Mouse (Mus musculus) cerebellum, adult 11 months (tissue): ENCODE measurements at regions not wholly inside any gene's neighbourhood (a gene's known extent, or its start where the extent isn't known, plus 50 kb on each side); places are given as distances from the start of the nearest gene placed in this dataset.

Experiments used
- DNase-seq: peaks from one replicate; pipeline ENCODE4 v3.0.0; 2022

DNA sequence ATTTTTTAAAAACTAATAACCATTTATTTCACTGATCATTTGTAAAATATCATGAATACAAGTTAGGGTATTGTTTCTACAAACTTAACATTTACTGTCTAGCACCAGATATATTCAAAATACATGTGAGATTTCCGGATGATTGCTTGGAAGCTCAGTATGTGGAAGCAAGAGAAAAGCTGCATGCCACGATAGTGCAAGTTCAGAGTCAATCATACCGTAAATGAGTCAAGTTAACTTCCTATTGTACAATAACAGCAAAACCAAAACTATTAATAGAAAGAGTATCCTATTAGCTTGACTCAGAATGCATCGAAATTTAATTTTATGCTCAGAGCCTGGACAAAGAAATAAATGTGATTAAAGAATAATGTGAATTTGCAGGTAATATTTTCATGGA lies 1284.6 kb upstream of the Cited2 start:
- DNase-seq, result no peak

- no peak for DNase-seq
These were observed 1281.9 kb upstream of the Cited2 start for GRCm38 (mm10) chr10:16440932-16441640.

- no peak for DNase-seq
These were observed 1281.4 kb upstream of the Cited2 start for GRCm38 (mm10) chr10:16441661-16442072.

- no peak for DNase-seq
These were observed 1279.1 kb upstream of the Cited2 start for GRCm38 (mm10) chr10:16443901-16444300.

DNA sequence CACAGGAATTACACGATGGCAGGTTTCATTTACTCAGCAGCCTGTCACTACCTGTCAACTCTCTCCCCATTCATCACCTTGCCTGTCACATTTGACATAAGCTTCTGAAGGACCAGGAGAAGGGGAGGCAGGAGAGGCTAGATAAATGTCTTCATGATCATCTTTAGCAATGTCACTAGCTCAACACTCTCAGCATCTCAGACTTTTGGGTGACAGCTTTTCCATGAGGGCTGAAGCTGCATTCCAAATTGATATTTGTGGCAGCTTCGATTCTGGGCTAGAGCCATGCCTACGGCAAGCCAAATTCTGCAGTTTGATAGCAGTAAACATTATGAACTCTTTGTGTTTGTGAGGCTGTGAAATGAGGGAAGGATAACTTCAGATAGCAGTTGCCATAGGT lies 1255.1 kb upstream of the Cited2 start:
- no peak for DNase-seq

GRCm38 (mm10) chr10:16469711-16470110 lies 1253.3 kb upstream of the Cited2 start:
- no peak for DNase-seq

GRCm38 (mm10) chr10:16473952-16474521 lies 1249.0 kb upstream of the Cited2 start:
- DNase-seq, result no peak

DNA sequence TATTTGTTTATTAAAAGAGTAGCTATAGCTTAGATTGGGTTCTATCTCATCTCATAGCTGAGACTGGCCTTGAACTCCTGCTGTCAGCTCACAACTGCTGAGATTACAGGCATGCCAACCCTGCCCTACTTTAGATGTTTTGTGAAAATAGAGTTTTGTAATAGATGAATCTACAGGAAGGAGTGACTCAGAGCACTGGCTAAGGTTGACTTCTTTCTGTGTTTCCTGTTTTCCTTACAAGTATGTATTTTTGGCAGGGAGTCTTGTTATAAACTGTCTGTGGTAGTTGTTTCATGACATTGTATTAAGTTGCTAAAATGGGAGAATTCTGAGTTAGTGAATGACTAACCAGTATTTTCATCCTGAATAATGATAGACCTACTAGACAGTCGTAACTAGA lies 1224.4 kb upstream of the Cited2 start:
- DNase-seq, result no peak

GRCm38 (mm10) chr10:16507681-16508080 lies 1215.3 kb upstream of the Cited2 start:
- no peak for DNase-seq

GRCm38 (mm10) chr10:16508161-16508560 lies 1214.9 kb upstream of the Cited2 start:
- DNase-seq, result no peak

DNA sequence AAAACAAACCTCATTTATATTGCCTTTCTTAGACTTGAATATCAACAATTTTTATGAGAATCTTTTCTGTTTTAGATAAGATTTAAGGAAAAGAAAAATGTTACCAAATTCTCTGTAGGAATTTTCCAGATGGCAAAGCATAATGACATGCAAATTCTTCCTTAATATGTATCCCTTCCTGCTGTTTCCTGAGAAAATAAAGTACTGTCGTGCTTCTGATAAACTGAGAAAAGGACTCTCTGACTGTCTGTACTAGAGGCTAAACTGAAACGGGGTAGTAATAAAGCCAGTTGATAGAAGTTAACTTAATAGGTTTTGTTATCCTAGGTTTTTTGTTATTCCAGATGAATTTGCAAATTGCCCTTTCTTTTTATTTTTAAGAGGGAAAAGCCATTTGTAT lies 1208.4 kb upstream of the Cited2 start:
- DNase-seq, result no peak

DNA sequence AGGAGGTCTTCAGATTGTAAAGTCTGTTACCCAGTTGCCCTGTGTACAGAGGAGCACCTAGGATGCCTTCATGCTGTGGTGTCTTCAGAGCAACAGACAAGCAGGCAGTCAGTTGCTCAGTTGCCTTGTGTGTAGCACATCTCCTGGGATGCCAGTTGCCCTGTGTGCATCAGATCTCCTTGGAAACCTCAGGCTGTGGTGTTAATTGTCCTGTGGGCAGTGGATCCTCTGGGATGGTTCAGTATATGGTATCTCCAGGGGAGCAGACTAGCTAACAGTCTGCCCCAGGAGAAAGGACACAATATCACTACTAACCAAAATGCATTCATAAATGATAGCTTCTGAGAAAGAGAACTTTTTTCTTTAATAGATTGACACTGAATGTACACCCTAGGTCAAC lies 1201.1 kb upstream of the Cited2 start:
- DNase-seq, result no peak

DNA sequence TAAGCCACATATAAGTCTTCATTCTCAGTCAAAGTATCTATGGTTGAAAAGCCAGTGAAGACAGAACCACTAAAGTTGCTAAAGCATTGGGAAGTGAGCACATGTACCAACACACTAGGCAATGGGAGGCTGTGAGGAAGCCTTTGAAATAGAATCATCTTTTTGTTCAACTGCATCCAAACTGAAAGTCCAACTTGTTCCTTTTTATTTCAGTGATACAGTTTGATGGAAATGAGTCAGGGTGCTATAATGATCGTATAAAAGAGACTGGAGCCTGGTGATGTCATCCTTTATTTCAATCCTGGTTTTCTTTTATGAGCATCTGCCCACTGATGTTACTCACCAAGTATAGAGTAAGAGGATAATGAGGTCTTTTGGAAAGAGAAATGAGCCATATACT lies 1198.9 kb upstream of the Cited2 start:
- no peak for DNase-seq

DNA sequence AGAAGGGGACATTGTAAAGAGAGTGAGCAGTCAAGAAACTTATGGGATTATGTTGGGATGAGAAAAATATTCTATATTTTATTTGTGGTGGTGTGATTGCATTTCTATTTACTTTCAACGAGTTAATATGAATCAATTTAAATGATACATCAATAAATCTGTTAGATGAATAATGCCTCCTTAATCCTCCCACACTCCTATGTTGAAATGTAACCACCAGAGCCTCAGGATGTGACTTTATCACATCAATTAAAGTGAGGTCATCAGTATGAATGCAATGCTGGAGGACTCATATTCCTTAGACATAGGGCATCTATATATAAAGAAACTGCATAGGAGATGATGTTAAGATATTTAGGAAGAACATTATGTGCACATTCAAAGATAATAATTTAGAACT lies 1195.3 kb upstream of the Cited2 start:
- no peak for DNase-seq

DNA sequence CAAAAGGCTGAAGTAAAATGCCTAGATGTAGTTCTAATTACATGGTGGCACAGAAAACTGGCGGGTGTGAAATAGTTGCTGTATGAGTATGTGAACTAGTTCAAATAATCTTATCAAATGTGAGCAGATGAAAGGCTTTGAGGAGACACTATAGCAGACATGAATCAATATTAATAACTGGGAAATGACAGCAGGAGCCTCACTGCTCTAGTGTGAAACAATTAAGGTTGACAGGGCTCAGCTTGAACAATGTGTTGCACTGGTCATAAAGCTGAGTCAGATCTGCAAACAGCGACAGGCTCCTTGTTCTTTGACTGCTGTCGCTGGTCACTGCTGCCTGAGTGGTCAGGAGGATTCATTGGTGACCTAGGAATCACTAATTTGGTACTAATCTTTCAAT lies 1185.4 kb upstream of the Cited2 start:
- no peak for DNase-seq

DNA sequence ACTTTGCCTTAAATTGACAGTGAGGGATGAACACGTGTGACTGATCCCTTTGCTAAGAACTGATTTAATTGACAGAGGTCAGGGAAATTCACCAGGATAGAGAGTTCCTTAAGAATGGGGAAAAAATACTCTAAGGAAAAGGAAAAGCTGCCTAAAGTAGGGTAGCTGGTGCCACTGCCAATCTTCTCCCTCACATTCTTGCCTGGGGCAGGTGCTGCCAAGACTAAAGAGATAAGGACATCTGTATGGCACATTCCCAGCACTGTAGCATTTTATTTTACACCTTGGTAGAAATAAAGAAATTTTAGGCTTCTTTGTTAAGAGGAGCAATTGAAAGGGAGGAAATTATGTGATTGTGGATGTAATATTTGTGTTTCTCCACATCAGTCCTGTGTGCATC lies 1184.6 kb upstream of the Cited2 start:
- DNase-seq, result no peak

GRCm38 (mm10) chr10:16545445-16545844 lies 1177.6 kb upstream of the Cited2 start:
- no peak for DNase-seq

DNA sequence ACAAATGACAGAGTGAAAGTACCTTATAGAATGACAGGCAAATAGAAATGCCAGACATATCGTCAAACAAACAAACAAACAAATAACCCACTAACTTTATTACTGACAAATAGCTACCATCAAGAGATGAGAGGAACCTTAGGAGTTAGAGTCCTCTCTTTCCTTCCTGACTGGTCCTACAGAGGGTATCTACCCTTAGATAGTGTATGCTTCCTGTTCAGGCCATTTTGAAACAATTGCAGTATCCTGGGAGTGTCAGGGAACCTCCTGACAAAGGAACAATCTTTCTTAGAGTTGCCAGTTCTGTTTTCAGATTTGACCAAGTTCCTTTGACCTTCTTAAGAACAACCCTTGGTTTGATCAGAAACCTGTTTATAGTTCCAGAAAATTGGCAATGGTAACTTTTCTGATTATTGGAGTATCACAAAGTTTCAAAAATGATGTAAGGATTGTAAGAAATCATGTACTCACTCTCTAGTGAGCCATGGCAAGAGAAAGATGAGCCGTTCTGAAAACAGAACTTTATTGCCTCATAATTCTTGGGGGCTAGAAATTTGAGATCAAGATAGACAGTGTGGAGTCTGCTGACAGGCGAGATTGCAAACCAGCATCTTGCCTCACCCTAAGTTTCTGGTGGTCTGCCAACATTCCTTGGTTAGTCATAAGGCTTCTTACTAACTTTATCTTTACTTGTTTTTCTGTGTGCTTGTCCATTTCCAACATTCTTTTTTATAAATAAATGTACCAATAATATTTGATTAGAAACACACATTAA lies 1170.0 kb upstream of the Cited2 start:
- no peak for DNase-seq

DNA sequence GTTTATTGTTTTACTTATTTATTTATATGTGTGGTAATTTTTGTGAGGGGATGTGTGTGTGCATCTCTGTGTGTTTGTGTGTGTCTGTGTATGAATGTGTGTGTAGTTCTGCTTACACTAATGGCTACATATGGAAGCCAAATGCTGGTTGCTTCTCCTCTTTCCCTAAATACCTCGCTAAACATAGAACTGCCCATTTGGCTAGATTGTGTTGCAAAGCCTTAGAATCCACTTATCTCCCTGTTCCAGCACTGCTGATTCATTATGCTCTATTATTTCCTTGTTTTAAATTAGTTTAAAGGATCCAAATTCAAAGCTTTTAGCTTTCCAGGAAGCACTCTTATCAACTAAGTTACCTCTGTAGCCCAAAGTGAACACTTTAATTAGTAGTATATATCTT lies 1148.5 kb upstream of the Cited2 start:
- DNase-seq, result no peak

DNA sequence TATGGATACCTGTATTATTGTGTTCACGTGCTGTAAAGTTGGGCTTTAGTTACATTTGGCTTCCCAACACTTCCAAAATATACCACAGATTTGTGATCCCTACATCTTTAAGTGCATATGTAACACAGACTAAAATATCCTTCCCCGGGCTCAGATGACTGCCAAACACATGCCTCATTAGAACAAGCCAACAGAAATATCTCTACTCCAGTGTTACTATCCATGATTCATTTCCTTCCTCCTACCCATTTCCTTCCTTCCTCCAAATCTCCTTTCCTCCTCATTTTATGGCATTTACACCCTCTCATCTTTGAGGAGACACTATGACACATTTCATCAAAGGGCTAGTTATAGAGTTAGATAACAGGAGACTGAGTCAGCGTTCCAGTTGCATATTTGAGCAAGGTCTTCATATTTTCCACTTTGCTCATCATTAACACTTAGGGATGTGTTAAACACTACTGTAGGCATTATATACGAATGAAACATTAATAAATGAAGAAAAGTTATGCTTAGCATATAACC lies 1144.4 kb upstream of the Cited2 start:
- no peak for DNase-seq

GRCm38 (mm10) chr10:16580200-16580599 lies 1142.8 kb upstream of the Cited2 start:
- DNase-seq, result no peak

DNA sequence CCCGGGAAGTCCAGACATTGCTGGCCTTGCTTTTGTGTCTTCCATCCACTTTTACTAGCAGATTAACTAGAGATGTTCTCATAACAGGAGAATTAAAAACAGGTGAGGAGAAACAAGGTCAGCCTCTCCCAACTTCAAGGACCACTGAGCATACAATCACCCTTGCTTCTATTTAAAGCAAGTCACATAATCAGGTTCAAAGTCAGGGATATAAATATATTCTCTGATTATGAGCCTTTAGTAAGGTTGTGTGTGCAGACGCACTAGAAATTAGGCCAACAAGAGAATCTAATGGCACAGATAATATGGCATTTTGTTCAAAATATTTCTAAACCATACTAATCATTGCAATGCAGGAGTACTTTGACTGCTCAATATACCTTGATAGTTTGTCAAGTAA lies 1134.2 kb upstream of the Cited2 start:
- no peak for DNase-seq

DNA sequence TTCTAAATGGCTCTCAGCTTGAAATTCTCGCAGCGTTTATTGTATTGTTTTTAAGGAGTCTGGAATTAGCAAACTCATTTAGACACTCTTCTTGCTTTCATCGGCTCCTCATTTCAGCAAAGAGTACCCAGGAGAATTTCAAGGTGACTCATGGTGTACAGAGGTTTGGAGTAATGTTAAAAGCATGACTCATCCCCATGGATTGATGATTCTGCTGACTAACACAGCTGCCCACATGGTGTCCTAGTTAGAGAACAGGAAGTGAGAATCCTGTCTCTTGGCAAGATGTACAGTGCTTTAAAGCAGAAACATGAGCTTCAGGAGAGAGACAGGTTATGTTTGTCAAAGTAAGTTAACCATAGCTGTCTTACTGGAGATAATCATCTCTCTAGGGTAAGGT lies 1133.6 kb upstream of the Cited2 start:
- DNase-seq, result no peak

- DNase-seq, result no peak
These were observed 1130.1 kb upstream of the Cited2 start for GRCm38 (mm10) chr10:16592870-16593269.
